Mouse (Mus musculus) limb, embryonic 13.5 days (tissue): Measurements from ENCODE around the gene Fchsd2. TPM values are rescaled to one million over a fixed set of nuclear protein-coding genes. Genes with fewer than 3 reads are reported as not detected.

Experiments used
- ATAC-seq: fragments of 200-750 bp; cut with Nextera tagmentation; 2 replicates; pipeline ENCODE4 v1.8.0; 2017; ENCODE audit warnings: low read depth, moderate number of reproducible peaks, moderate TSS enrichment; ENCODE audit not compliant: low FRiP score
- H3K27ac ChIP-seq: fragments of 300-500 bp; sonication (generic); 2 replicates; pipeline ENCODE4 v1.5.1; 2015; ENCODE audit warnings: inconsistent platforms, mild to moderate bottlenecking, moderate library complexity
- H3K27me3 ChIP-seq: fragments of 300-500 bp; sonication (generic); 2 replicates; pipeline ENCODE4 v1.6.1; 2015; ENCODE audit warnings: mild to moderate bottlenecking, inconsistent platforms
- H3K36me3 ChIP-seq: fragments of 300-500 bp; sonication (generic); 2 replicates; pipeline ENCODE4 v1.6.1; 2015; ENCODE audit warnings: inconsistent platforms, mild to moderate bottlenecking, moderate library complexity
- H3K4me1 ChIP-seq: fragments of 300-500 bp; sonication (generic); 2 replicates; pipeline ENCODE4 v1.6.1; 2015; ENCODE audit warnings: inconsistent platforms
- H3K4me2 ChIP-seq: fragments of 300-500 bp; sonication (generic); replicated peaks from 2 replicates; pipeline ENCODE4 v1.6.1; 2015; ENCODE audit warnings: inconsistent platforms, mild to moderate bottlenecking, moderate library complexity
- H3K4me3 ChIP-seq: fragments of 300-500 bp; sonication (generic); 2 replicates; pipeline ENCODE4 v1.5.1; 2015; ENCODE audit warnings: moderate library complexity, mild to moderate bottlenecking, inconsistent platforms
- H3K9ac ChIP-seq: fragments of 300-500 bp; sonication (generic); 2 replicates; pipeline ENCODE4 v1.6.1; 2015; ENCODE audit warnings: mild to moderate bottlenecking, inconsistent platforms
- H3K9me3 ChIP-seq: fragments of 300-500 bp; sonication (generic); 2 replicates; pipeline ENCODE4 v1.6.1; 2016; ENCODE audit warnings: inconsistent platforms
- WGBS: fragments of 180-500 bp; shearing (Covaris S2); methylation state at CpG from one replicate; pipeline ENCODE4 v1.1.7; 2015; 5-methylcytosine and 5-hydroxymethylcytosine counted together
- polyA plus RNA-seq: library from polyadenylated mRNA; unstranded; fragments of >200 nt; fragmentation: Nextera tagmentation; extraction: Ambion mirVana; gene quantifications from 2 replicates; pipeline ENCODE4 v1.2.1, GENCODE M21; 2015

Fchsd2 gene
- polyA plus RNA-seq, 1 experiment from 2014 or later: 26.0 TPM

GRCm38 (mm10) chr7:101083562-101084166, 9.0 kb upstream of the Fchsd2 start:
- no peak overlapping the region for H3K9ac ChIP-seq
- H3K27me3 ChIP-seq: no peaks in the 10 kb centered on the region
- no peak overlapping the region for H3K4me2 ChIP-seq
- no peaks in the 10 kb centered on the region for H3K9me3 ChIP-seq
- no peak overlapping the region for H3K4me3 ChIP-seq
- H3K27ac ChIP-seq: no peak overlapping the region
- H3K4me1 ChIP-seq: no peaks in the 10 kb centered on the region
- no peaks in the 10 kb centered on the region for H3K36me3 ChIP-seq
- WGBS: 72% methylated on average over 9 of the region's 9 CpGs
- no peak for ATAC-seq

GRCm38 (mm10) chr7:101084816-101085456, 7.7 kb upstream of the Fchsd2 start:
- Histone ChIP-seq H3K9ac (no peak overlapping the region), H3K4me3 (no peak overlapping the region), H3K4me2 (no peak overlapping the region), H3K27me3 (no peaks in the 10 kb centered on the region), H3K27ac (no peak overlapping the region), H3K9me3 (no peaks in the 10 kb centered on the region), H3K36me3 (no peaks in the 10 kb centered on the region), H3K4me1 (no peaks in the 10 kb centered on the region)
- ATAC-seq: no peak
- 86% methylated on average over 4 of the region's 4 CpGs for WGBS

- Histone ChIP-seq H3K4me2 (no peak overlapping the region), H3K36me3 (no peaks in the 10 kb centered on the region), H3K27ac (no peak overlapping the region), H3K27me3 (no peaks in the 10 kb centered on the region), H3K9ac (no peak overlapping the region), H3K4me1 (no peaks in the 10 kb centered on the region), H3K9me3 (no peaks in the 10 kb centered on the region), H3K4me3 (no peak overlapping the region)
- WGBS: 70% methylated on average over 4 of the region's 4 CpGs
- no peak for ATAC-seq
These were observed 6.9 kb upstream of the Fchsd2 start for GRCm38 (mm10) chr7:101085779-101086178.

GRCm38 (mm10) chr7:101088687-101089086, 4.0 kb upstream of the Fchsd2 start:
- Histone ChIP-seq H3K27ac (no peak overlapping the region), H3K4me3 (no peak overlapping the region), H3K27me3 (no peaks in the 10 kb centered on the region), H3K9me3 (no peaks in the 10 kb centered on the region), H3K4me1 (0 out of 2 replicates have a peak, but pooled peaks cover 3% of the 10 kb centered on the region), H3K9ac (no peak overlapping the region), H3K4me2 (no peak overlapping the region), H3K36me3 (no peaks in the 10 kb centered on the region)
- WGBS: 70% methylated on average over 4 of the region's 4 CpGs
- no peak for ATAC-seq

GRCm38 (mm10) chr7:101089242-101089641, 3.4 kb upstream of the Fchsd2 start:
- H3K9me3 ChIP-seq: no peaks in the 10 kb centered on the region
- H3K27ac ChIP-seq: no peak overlapping the region
- no peak overlapping the region for H3K4me2 ChIP-seq
- no peak for ATAC-seq
- 0 out of 2 replicates have a peak, but pooled peaks cover 3% of the 10 kb centered on the region for H3K4me1 ChIP-seq
- no peak overlapping the region for H3K4me3 ChIP-seq
- no peaks in the 10 kb centered on the region for H3K36me3 ChIP-seq
- H3K27me3 ChIP-seq: no peaks in the 10 kb centered on the region
- 71% methylated on average over 3 of the region's 3 CpGs for WGBS
- H3K9ac ChIP-seq: no peak overlapping the region

- WGBS: 61% methylated on average over 3 of the region's 3 CpGs
- Histone ChIP-seq H3K36me3 (no peaks in the 10 kb centered on the region), H3K4me3 (no peak overlapping the region), H3K4me1 (0 out of 2 replicates have a peak, but pooled peaks cover 3% of the 10 kb centered on the region), H3K4me2 (no peak overlapping the region), H3K9ac (no peak overlapping the region), H3K9me3 (no peaks in the 10 kb centered on the region), H3K27me3 (no peaks in the 10 kb centered on the region), H3K27ac (no peak overlapping the region)
- ATAC-seq: no peak
These were observed 568 bp downstream of the Fchsd2 start for GRCm38 (mm10) chr7:101093231-101093630.

- ATAC-seq: no peak
- H3K4me1 ChIP-seq: 0 out of 2 replicates have a peak, but pooled peaks cover 3% of the 10 kb centered on the region
- no peak overlapping the region for H3K4me2 ChIP-seq
- H3K27ac ChIP-seq: no peak overlapping the region
- H3K27me3 ChIP-seq: no peaks in the 10 kb centered on the region
- no peaks in the 10 kb centered on the region for H3K36me3 ChIP-seq
- 48% methylated on average over 1 of the region's 1 CpGs for WGBS
- H3K4me3 ChIP-seq: no peak overlapping the region
- no peak overlapping the region for H3K9ac ChIP-seq
- peaks cover 5% of the 10 kb centered on the region; the same call in 1 of the 2 replicates for H3K9me3 ChIP-seq
These were observed 2.1 kb downstream of the Fchsd2 start for GRCm38 (mm10) chr7:101094746-101095145.

GRCm38 (mm10) chr7:101095560-101095959, 2.9 kb downstream of the Fchsd2 start:
- Histone ChIP-seq H3K36me3 (no peaks in the 10 kb centered on the region), H3K4me2 (no peak overlapping the region), H3K4me1 (0 out of 2 replicates have a peak, but pooled peaks cover 3% of the 10 kb centered on the region), H3K27me3 (no peaks in the 10 kb centered on the region), H3K9me3 (peaks cover 5% of the 10 kb centered on the region; the same call in 1 of the 2 replicates), H3K9ac (no peak overlapping the region), H3K27ac (no peak overlapping the region), H3K4me3 (no peak overlapping the region)
- no peak for ATAC-seq
- WGBS: 88% methylated on average over 5 of the region's 5 CpGs

- Histone ChIP-seq H3K4me1 (0 out of 2 replicates have a peak, but pooled peaks cover 7% of the 10 kb centered on the region), H3K4me3 (no peak overlapping the region), H3K27me3 (no peaks in the 10 kb centered on the region), H3K27ac (no peak overlapping the region), H3K4me2 (no peak overlapping the region), H3K9me3 (peaks cover 5% of the 10 kb centered on the region; the same call in 1 of the 2 replicates), H3K9ac (no peak overlapping the region), H3K36me3 (no peaks in the 10 kb centered on the region)
- 81% methylated on average over 2 of the region's 2 CpGs for WGBS
- ATAC-seq: no peak
These were observed 3.9 kb downstream of the Fchsd2 start for GRCm38 (mm10) chr7:101096576-101096975.

- Histone ChIP-seq H3K27ac (no peak overlapping the region), H3K27me3 (no peaks in the 10 kb centered on the region), H3K36me3 (no peaks in the 10 kb centered on the region), H3K4me3 (no peak overlapping the region), H3K4me1 (0 out of 2 replicates have a peak, but pooled peaks cover 7% of the 10 kb centered on the region), H3K9ac (no peak overlapping the region), H3K9me3 (peaks cover 5% of the 10 kb centered on the region; the same call in 1 of the 2 replicates), H3K4me2 (no peak overlapping the region)
- no peak for ATAC-seq
- 62% methylated on average over 3 of the region's 3 CpGs for WGBS
These were observed 4.4 kb downstream of the Fchsd2 start for GRCm38 (mm10) chr7:101097084-101097483.

GRCm38 (mm10) chr7:101099981-101100380, 7.3 kb downstream of the Fchsd2 start:
- WGBS: 56% methylated on average over 3 of the region's 3 CpGs
- Histone ChIP-seq H3K27me3 (no peaks in the 10 kb centered on the region), H3K9ac (no peak overlapping the region), H3K4me3 (no peak overlapping the region), H3K9me3 (peaks cover 5% of the 10 kb centered on the region; the same call in 1 of the 2 replicates), H3K4me2 (no peak overlapping the region), H3K27ac (no peak overlapping the region), H3K36me3 (no peaks in the 10 kb centered on the region), H3K4me1 (0 out of 2 replicates have a peak, but pooled peaks cover 4% of the 10 kb centered on the region)
- ATAC-seq: no peak

GRCm38 (mm10) chr7:101101156-101101691, 8.6 kb downstream of the Fchsd2 start:
- Histone ChIP-seq H3K27ac (no peak overlapping the region), H3K9ac (no peak overlapping the region)
- WGBS: 57% methylated on average over 10 of the region's 10 CpGs

More at GRCm38 (mm10) chr7:101101156-101101691, 8.6 kb downstream of the Fchsd2 start:
- Histone ChIP-seq H3K4me2 (no peak overlapping the region), H3K36me3 (no peaks in the 10 kb centered on the region), H3K4me3 (no peak overlapping the region), H3K4me1 (0 out of 2 replicates have a peak, but pooled peaks cover 4% of the 10 kb centered on the region), H3K9me3 (peaks cover 5% of the 10 kb centered on the region; the same call in 1 of the 2 replicates), H3K27me3 (no peaks in the 10 kb centered on the region)
- 0 out of 2 replicates have a peak, but pooled peaks have one; percentile 11 for ATAC-seq
